Mouse (Mus musculus): ENCODE measurements around the gene Tmem95. TPM values are rescaled to one million over a fixed set of nuclear protein-coding genes. Genes with fewer than 3 reads are reported as not detected.

Gene Tmem95
- polyA plus RNA-seq, 1 experiment from 2014 or later, result not detected

- Histone ChIP-seq H3K4me2 (ENCODE audit: low read length) (peak overlapping the region; percentile 94), H3K27me3 (ENCODE audit: control insufficient read depth, insufficient read depth, low read depth, low read length) (no peaks in the 10 kb centered on the region), H3K4me1 (ENCODE audit: control insufficient read depth, insufficient read depth, low read length) (peaks cover 22% of the 10 kb centered on the region), H3K9ac (ENCODE audit: low read depth, low read length) (peak overlapping the region; percentile 88), H3K36me3 (ENCODE audit: control insufficient read depth, insufficient read depth, low read length) (peaks cover 29% of the 10 kb centered on the region), H3K27ac (ENCODE audit: low read length) (peak overlapping the region; percentile 96), H3K4me3 (ENCODE audit: low read depth, low read length) (peak overlapping the region; percentile 65), H3K9me3 (replicated peaks; ENCODE audit: control insufficient read depth, low read length, poor library complexity, severe bottlenecking) (no peaks in the 10 kb centered on the region)
- WGBS, result 10% methylated on average over 36 of the region's 37 CpGs
- ATAC-seq, result peak; percentile 47
Measured at GRCm38 (mm10) chr11:69846738-69847688, 30.8 kb downstream of the Tmem95 start.

- Histone ChIP-seq H3K4me3 (ENCODE audit: low read depth, low read length) (peak within 1 kb of the TSS; percentile 65), H3K36me3 (ENCODE audit: control insufficient read depth, insufficient read depth, low read length) (peaks cover 22% of the 10 kb centered on the region), H3K27ac (ENCODE audit: low read length) (peak within 1 kb of the TSS; percentile 96), H3K9me3 (replicated peaks; ENCODE audit: control insufficient read depth, low read length, poor library complexity, severe bottlenecking) (no peaks in the 10 kb centered on the region), H3K4me1 (ENCODE audit: control insufficient read depth, insufficient read depth, low read length) (peaks cover 22% of the 10 kb centered on the region), H3K27me3 (ENCODE audit: control insufficient read depth, insufficient read depth, low read depth, low read length) (no peaks in the 10 kb centered on the region), H3K4me2 (ENCODE audit: low read length) (peak within 1 kb of the TSS; percentile 94), H3K9ac (ENCODE audit: low read depth, low read length) (peak within 1 kb of the TSS; percentile 88)
- under 1% methylated on average over 35 of the region's 38 CpGs for WGBS
- ATAC-seq, result peak; percentile 89
Measured at GRCm38 (mm10) chr11:69846198-69846680, 31.6 kb downstream of the Tmem95 start, which contains the start of gene Plscr3. Plscr3 (plus strand) TSS chr11:69846376.

- H3K4me1 ChIP-seq (ENCODE audit: control insufficient read depth, insufficient read depth, low read length), result peaks cover 28% of the 10 kb centered on the region
- peak overlapping the region; percentile 94 for H3K4me3 ChIP-seq (ENCODE audit: low read depth, low read length)
- H3K9me3 ChIP-seq (replicated peaks; ENCODE audit: control insufficient read depth, low read length, poor library complexity, severe bottlenecking), result no peaks in the 10 kb centered on the region
- H3K36me3 ChIP-seq (ENCODE audit: control insufficient read depth, insufficient read depth, low read length), result peaks cover 3% of the 10 kb centered on the region; the same call in 1 of the 2 replicates
- H3K9ac ChIP-seq (ENCODE audit: low read depth, low read length), result peak overlapping the region; percentile 70
- H3K4me2 ChIP-seq (ENCODE audit: low read length), result peak overlapping the region; percentile 55
- H3K27ac ChIP-seq (ENCODE audit: low read length), result peak overlapping the region; percentile 88
- ATAC-seq, result 0 out of 2 replicates have a peak, but pooled peaks have one; percentile 0
- WGBS, result 2% methylated on average over 7 of the region's 7 CpGs
- no peaks in the 10 kb centered on the region for H3K27me3 ChIP-seq (ENCODE audit: control insufficient read depth, insufficient read depth, low read depth, low read length)
Measured at GRCm38 (mm10) chr11:69838714-69839104, 39.1 kb downstream of the Tmem95 start.

GRCm38 (mm10) chr11:69837952-69838713 is 39.7 kb downstream of the Tmem95 start, which contains the start of gene Tmem256:
Tmem256 (plus strand) TSS chr11:69838514.
- Histone ChIP-seq H3K9ac (ENCODE audit: low read depth, low read length) (peak within 1 kb of the TSS; percentile 99), H3K36me3 (ENCODE audit: control insufficient read depth, insufficient read depth, low read length) (peaks cover 4% of the 10 kb centered on the region; the same call in 1 of the 2 replicates), H3K4me3 (ENCODE audit: low read depth, low read length) (peak within 1 kb of the TSS; percentile 94), H3K4me2 (ENCODE audit: low read length) (peak within 1 kb of the TSS; percentile 97), H3K9me3 (replicated peaks; ENCODE audit: control insufficient read depth, low read length, poor library complexity, severe bottlenecking) (no peaks in the 10 kb centered on the region), H3K27ac (ENCODE audit: low read length) (peak within 1 kb of the TSS; percentile 98), H3K27me3 (ENCODE audit: control insufficient read depth, insufficient read depth, low read depth, low read length) (no peaks in the 10 kb centered on the region), H3K4me1 (ENCODE audit: control insufficient read depth, insufficient read depth, low read length) (peaks cover 30% of the 10 kb centered on the region)
- ATAC-seq, result peak; percentile 88
- WGBS, result 1% methylated on average over 31 of the region's 34 CpGs

- under 1% methylated on average over 31 of the region's 32 CpGs for WGBS
- Histone ChIP-seq H3K4me3 (ENCODE audit: low read depth, low read length) (peak within 1 kb of the TSS; percentile 94), H3K36me3 (ENCODE audit: control insufficient read depth, insufficient read depth, low read length) (peaks cover 7% of the 10 kb centered on the region), H3K9ac (ENCODE audit: low read depth, low read length) (peak within 1 kb of the TSS; percentile 99), H3K27ac (ENCODE audit: low read length) (peak within 1 kb of the TSS; percentile 98), H3K4me2 (ENCODE audit: low read length) (peak within 1 kb of the TSS; percentile 97), H3K4me1 (ENCODE audit: control insufficient read depth, insufficient read depth, low read length) (peaks cover 30% of the 10 kb centered on the region), H3K27me3 (ENCODE audit: control insufficient read depth, insufficient read depth, low read depth, low read length) (no peaks in the 10 kb centered on the region), H3K9me3 (replicated peaks; ENCODE audit: control insufficient read depth, low read length, poor library complexity, severe bottlenecking) (no peaks in the 10 kb centered on the region)
- ATAC-seq, result peak; percentile 73
Measured at GRCm38 (mm10) chr11:69837604-69837951, 40.2 kb downstream of the Tmem95 start, which contains the start of gene Nlgn2. Nlgn2 (minus strand) TSS chr11:69837784.

GRCm38 (mm10) chr11:69836703-69837576 is 40.9 kb downstream of the Tmem95 start:
- H3K4me2 ChIP-seq (ENCODE audit: low read length), result peak overlapping the region; percentile 97
- H3K27me3 ChIP-seq (ENCODE audit: control insufficient read depth, insufficient read depth, low read depth, low read length), result no peaks in the 10 kb centered on the region
- peaks cover 30% of the 10 kb centered on the region for H3K4me1 ChIP-seq (ENCODE audit: control insufficient read depth, insufficient read depth, low read length)
- peaks cover 7% of the 10 kb centered on the region for H3K36me3 ChIP-seq (ENCODE audit: control insufficient read depth, insufficient read depth, low read length)
- under 1% methylated on average over 37 of the region's 52 CpGs for WGBS
- no peaks in the 10 kb centered on the region for H3K9me3 ChIP-seq (replicated peaks; ENCODE audit: control insufficient read depth, low read length, poor library complexity, severe bottlenecking)
- H3K27ac ChIP-seq (ENCODE audit: low read length), result peak overlapping the region; percentile 98
- peak; percentile 15 for ATAC-seq
- H3K9ac ChIP-seq (ENCODE audit: low read depth, low read length), result peak overlapping the region; percentile 99
- peak overlapping the region; percentile 94 for H3K4me3 ChIP-seq (ENCODE audit: low read depth, low read length)

GRCm38 (mm10) chr11:69835966-69836335 is 41.9 kb downstream of the Tmem95 start:
- Histone ChIP-seq H3K27me3 (ENCODE audit: control insufficient read depth, insufficient read depth, low read depth, low read length) (no peaks in the 10 kb centered on the region), H3K36me3 (ENCODE audit: control insufficient read depth, insufficient read depth, low read length) (peaks cover 10% of the 10 kb centered on the region), H3K4me3 (ENCODE audit: low read depth, low read length) (peak overlapping the region; percentile 94), H3K9ac (ENCODE audit: low read depth, low read length) (peak overlapping the region; percentile 99), H3K4me2 (ENCODE audit: low read length) (peak overlapping the region; percentile 97), H3K9me3 (replicated peaks; ENCODE audit: control insufficient read depth, low read length, poor library complexity, severe bottlenecking) (no peaks in the 10 kb centered on the region), H3K4me1 (ENCODE audit: control insufficient read depth, insufficient read depth, low read length) (peaks cover 30% of the 10 kb centered on the region), H3K27ac (ENCODE audit: low read length) (peak overlapping the region; percentile 98)
- no peak for ATAC-seq
- 11% methylated on average over 4 of the region's 4 CpGs for WGBS

Measured in midbrain, embryonic 16.5 days (tissue).